ENCODE assay signal across 9 mouse cellular contexts in genomic region chr13:59674215-59674614, GRCm38 (mm10). TPM values are rescaled to one million over a fixed set of nuclear protein-coding genes. Genes with fewer than 3 reads are reported as not detected.
DNase-seq lines count a peak whose midpoint lies in the region; ATAC-seq and TF ChIP-seq lines count a peak whose summit lies in the region.
"Had no signal": no experiment of that assay in that cellular context is flagged by ENCODE, and none has a peak within 500 bp of the region (broad histone marks: within the 10 kb centered on the region; RNA-seq: fewer than 3 reads in every experiment).

No protein-coding gene starts in this region.

- peak overlapping the region; percentile 76 for H3K9ac ChIP-seq in MEL (ENCODE audit: control insufficient read depth, low read depth, low read length, poor library complexity, severe bottlenecking)
- peak overlapping the region; percentile 77 for H3K9ac ChIP-seq in forebrain, postnatal 0 days
- H3K9ac ChIP-seq in liver, postnatal 0 days (replicated peaks) = peak overlapping the region; percentile 87

- no peaks in the 10 kb centered on the region for H3K9me3 ChIP-seq in MEL (replicated peaks; ENCODE audit: insufficient read depth, low read length)
- no peaks in the 10 kb centered on the region for H3K9me3 ChIP-seq in forebrain, postnatal 0 days (ENCODE audit: low read length)
- H3K9me3 ChIP-seq in liver, postnatal 0 days (ENCODE audit: low read length) = no peaks in the 10 kb centered on the region

- no peak for TF ChIP-seq EP300 in MEL (IDR thresholded peaks at IDR 0.05; ENCODE audit: low read depth in 1 of 2, low read length in 2 of 2)
- no peak for TF ChIP-seq EP300 in liver, postnatal 0 days (IDR thresholded peaks at IDR 0.05; ENCODE audit: low read depth)

- no peak for ATAC-seq in forebrain, postnatal 0 days
- ATAC-seq in liver, postnatal 0 days = no peak
- ATAC-seq in frontal cortex, adult (ENCODE audit: low TSS enrichment) = no peak

- peak overlapping the region; percentile 42 to 99 for H3K4me3 ChIP-seq in MEL (ENCODE audit: control insufficient read depth in 1 of 2, insufficient read depth in 1 of 2, low read depth in 2 of 2, low read length in 2 of 2)
- H3K4me3 ChIP-seq in forebrain, postnatal 0 days (ENCODE audit: low read depth, low read length) = peak overlapping the region; percentile 77; the same call in 1 of the 2 replicates
- H3K4me3 ChIP-seq in liver, postnatal 0 days (ENCODE audit: low read depth, low read length) = peak overlapping the region; percentile 93

- TF ChIP-seq CTCF in MEL (IDR thresholded peaks at IDR 0.05 in 2 of 3, conservative IDR thresholded peaks at IDR 0.05 in 1 of 3; ENCODE audit: control insufficient read depth in 1 of 3, insufficient read depth in 1 of 3, low read depth in 2 of 3, low read length in 3 of 3, poor library complexity in 1 of 3, severe bottlenecking in 1 of 3) = no peak
- no peak for TF ChIP-seq CTCF in forebrain, postnatal 0 days (IDR thresholded peaks at IDR 0.05; ENCODE audit: low read depth)
- TF ChIP-seq CTCF in liver, postnatal 0 days (IDR thresholded peaks at IDR 0.05; ENCODE audit: low read depth) = no peak

- H3K27me3 ChIP-seq in MEL (ENCODE audit: control insufficient read depth in 1 of 2, insufficient read depth in 2 of 2, low read length in 2 of 2) = no peaks in the 10 kb centered on the region
- no peaks in the 10 kb centered on the region for H3K27me3 ChIP-seq in forebrain, postnatal 0 days (ENCODE audit: insufficient read depth, low read length)
- H3K27me3 ChIP-seq in liver, postnatal 0 days (ENCODE audit: insufficient read depth, low read length) = no peaks in the 10 kb centered on the region

- WGBS in forebrain, postnatal 0 days = 3% methylated on average over 3 of the region's 3 CpGs
- WGBS in liver, postnatal 0 days (ENCODE audit: insufficient replicate concordance) = 14% methylated on average over 3 of the region's 3 CpGs

- TF ChIP-seq RAD21 in MEL (IDR thresholded peaks at IDR 0.05; ENCODE audit: low read depth, low read length) = no peak

- peaks cover 21% of the 10 kb centered on the region for H3K79me2 ChIP-seq in MEL (ENCODE audit: control insufficient read depth, insufficient read depth, low read length, poor library complexity)

- H3K4me2 ChIP-seq in forebrain, postnatal 0 days (ENCODE audit: low read depth) = peak overlapping the region; percentile 85
- H3K4me2 ChIP-seq in liver, postnatal 0 days (ENCODE audit: low read depth, low read length) = peak overlapping the region; percentile 95

- intact Hi-C loops in left cerebral cortex, postnatal 4 days (cut with DNase I) = no loop called here

- TF ChIP-seq POLR2A in MEL (IDR thresholded peaks at IDR 0.05; ENCODE audit: control insufficient read depth in 1 of 2, insufficient read depth in 1 of 2, low read depth in 1 of 2, low read length in 2 of 2, poor library complexity in 1 of 2) = no peak

- H3K27ac ChIP-seq in MEL (ENCODE audit: control insufficient read depth, low read depth, low read length) = no peak overlapping the region
- H3K27ac ChIP-seq in forebrain, postnatal 0 days (ENCODE audit: low read depth, low read length) = 0 out of 2 replicates have a peak overlapping the region, but pooled peaks have one; percentile 35
- H3K27ac ChIP-seq in liver, postnatal 0 days (ENCODE audit: low read depth) = no peak overlapping the region

- H3K4me1 ChIP-seq in MEL (ENCODE audit: control insufficient read depth in 1 of 2, insufficient read depth in 2 of 2, low read length in 2 of 2) = peaks cover 12 to 30% of the 10 kb centered on the region in 2 experiments
- H3K4me1 ChIP-seq in forebrain, postnatal 0 days (ENCODE audit: insufficient read depth) = 0 out of 2 replicates have a peak, but pooled peaks cover 5% of the 10 kb centered on the region
- H3K4me1 ChIP-seq in liver, postnatal 0 days (ENCODE audit: insufficient read depth) = peaks cover 34% of the 10 kb centered on the region

- DNase-seq in 416B (ENCODE audit: low read depth) (peak; percentile 47), MEL (ENCODE audit: low read depth, low spot score) (peak; percentile 45)
- peak; percentile 24 for DNase-seq in forebrain, postnatal 0 days
- no peak for DNase-seq in liver, postnatal 0 days
- no peak for DNase-seq in gastrocnemius, postnatal 10 days
- DNase-seq in left cerebral cortex, postnatal 4 days = no peak
- DNase-seq in adrenal gland, adult 2 months = no peak
- DNase-seq: cerebellum, adult 11 months had no signal

- peaks cover 0 to 18% of the 10 kb centered on the region in 2 experiments; a peak in 2 of 4 replicates for H3K36me3 ChIP-seq in MEL (ENCODE audit: control insufficient read depth in 1 of 2, insufficient read depth in 2 of 2, low read length in 2 of 2)
- H3K36me3 ChIP-seq in forebrain, postnatal 0 days (ENCODE audit: insufficient read depth) = no peaks in the 10 kb centered on the region
- no peaks in the 10 kb centered on the region for H3K36me3 ChIP-seq in liver, postnatal 0 days (replicated peaks; ENCODE audit: insufficient read depth, low read length)

TF ChIP-seq in MEL, 35 proteins besides CTCF, POLR2A, EP300 and RAD21:
- TF ChIP-seq MXI1 (IDR thresholded peaks at IDR 0.05; ENCODE audit: low read depth, low read length) (no peak), CHD1 (IDR thresholded peaks at IDR 0.05; ENCODE audit: low read depth, low read length) (no peak), UBTF (IDR thresholded peaks at IDR 0.05; ENCODE audit: borderline replicate concordance, insufficient read depth, low read depth, low read length) (no peak), POLR2AphosphoS5 (IDR thresholded peaks at IDR 0.05; ENCODE audit: borderline replicate concordance, low read depth, low read length) (no peak), MEF2A (IDR thresholded peaks at IDR 0.05; ENCODE audit: extremely low read depth, insufficient replicate concordance, low read depth, low read length, poor library complexity, severe bottlenecking) (no peak), ZNF384 (IDR thresholded peaks at IDR 0.05; ENCODE audit: low read depth, low read length) (no peak; the same call in 1 of the 2 replicates)

RNA-seq across cellular contexts. Expression of gene Golm1, which starts 1.4 kb away (rescaled TPM):
- 22.1 and 23.6 TPM in 2 replicates for total RNA-seq in MEL (2012; rRNA removed)
- 10 to 100 TPM in 1 of 2 experiments, not detected in 1; 26.8 TPM for polyA plus RNA-seq in MEL (2012; ENCODE audit: insufficient read depth in 1 of 2, insufficient read length in 2 of 2, low read depth in 1 of 2, low replicate concordance in 2 of 2, missing spikeins in 1 of 2)
- 22.1 and 23.2 TPM in 2 replicates for total RNA-seq in forebrain, postnatal 0 days (2014; rRNA removed)
- polyA plus RNA-seq in forebrain, postnatal 0 days (2015; fragmentation: Nextera tagmentation; extraction: Ambion mirVana) = 16.8 and 18.6 TPM in 2 replicates
- 10.3 and 13.0 TPM in 2 replicates for polyA plus RNA-seq in liver, postnatal 0 days (2015; fragmentation: Nextera tagmentation; extraction: Ambion mirVana)
- total RNA-seq in gastrocnemius, postnatal 10 days (2021) = 10 to 100 TPM; 10.4 to 13.5 TPM
- total RNA-seq in left cerebral cortex, postnatal 4 days (2021) = 10 to 100 TPM; 15.5 to 16.5 TPM
- 10 to 100 TPM in 1 of 2 experiments, 1 to 10 TPM in 1; 6.7 to 10.4 TPM for total RNA-seq in adrenal gland, adult 2 months (2021)
- polyA plus RNA-seq in adrenal gland, adult 2 months (2012; rRNA removed) = 1.2 and 1.4 TPM in 2 replicates

RNA-seq across cellular contexts. Expression of gene 4921517D22Rik, which starts 19.7 kb away (rescaled TPM):
- total RNA-seq in MEL (2012; rRNA removed) = not detected in 2 replicates
- polyA plus RNA-seq in MEL (2012; ENCODE audit: insufficient read depth in 1 of 2, insufficient read length in 2 of 2, low read depth in 1 of 2, low replicate concordance in 2 of 2, missing spikeins in 1 of 2) = not detected
- total RNA-seq in forebrain, postnatal 0 days (2014; rRNA removed) = not detected in 2 replicates
- polyA plus RNA-seq in forebrain, postnatal 0 days (2015; fragmentation: Nextera tagmentation; extraction: Ambion mirVana) = not detected in 2 replicates
- polyA plus RNA-seq in liver, postnatal 0 days (2015; fragmentation: Nextera tagmentation; extraction: Ambion mirVana) = not detected in 2 replicates
- total RNA-seq in gastrocnemius, postnatal 10 days (2021) = not detected
- total RNA-seq in left cerebral cortex, postnatal 4 days (2021) = not detected
- total RNA-seq in adrenal gland, adult 2 months (2021) = not detected
- polyA plus RNA-seq in adrenal gland, adult 2 months (2012; rRNA removed) = not detected in 2 replicates

RNA-seq across cellular contexts. Expression of gene Spata31d1a, which starts 35.9 kb away (rescaled TPM):
- total RNA-seq in MEL (2012; rRNA removed) = not detected in 2 replicates
- polyA plus RNA-seq in MEL (2012; ENCODE audit: insufficient read depth in 1 of 2, insufficient read length in 2 of 2, low read depth in 1 of 2, low replicate concordance in 2 of 2, missing spikeins in 1 of 2) = under 1 TPM in 1 of 2 experiments, not detected in 1; 0.03 TPM
- total RNA-seq in forebrain, postnatal 0 days (2014; rRNA removed) = 0.08 TPM in 1 of 2 replicates, not detected in the other
- 0.21 and 0.42 TPM in 2 replicates for polyA plus RNA-seq in forebrain, postnatal 0 days (2015; fragmentation: Nextera tagmentation; extraction: Ambion mirVana)
- polyA plus RNA-seq in liver, postnatal 0 days (2015; fragmentation: Nextera tagmentation; extraction: Ambion mirVana) = 0.02 and 0.15 TPM in 2 replicates
- total RNA-seq in gastrocnemius, postnatal 10 days (2021) = not detected
- under 1 TPM; 0.46 to 0.48 TPM for total RNA-seq in left cerebral cortex, postnatal 4 days (2021)
- not detected for total RNA-seq in adrenal gland, adult 2 months (2021)
- polyA plus RNA-seq in adrenal gland, adult 2 months (2012; rRNA removed) = not detected in 2 replicates

RNA-seq across cellular contexts. Expression of gene Spata31d1b, which starts 37.9 kb away (rescaled TPM):
- not detected in 2 replicates for total RNA-seq in MEL (2012; rRNA removed)
- not detected for polyA plus RNA-seq in MEL (2012; ENCODE audit: insufficient read depth in 1 of 2, insufficient read length in 2 of 2, low read depth in 1 of 2, low replicate concordance in 2 of 2, missing spikeins in 1 of 2)
- 0.08 and 0.33 TPM in 2 replicates for total RNA-seq in forebrain, postnatal 0 days (2014; rRNA removed)
- polyA plus RNA-seq in forebrain, postnatal 0 days (2015; fragmentation: Nextera tagmentation; extraction: Ambion mirVana) = not detected in 2 replicates
- polyA plus RNA-seq in liver, postnatal 0 days (2015; fragmentation: Nextera tagmentation; extraction: Ambion mirVana) = not detected in 2 replicates
- not detected for total RNA-seq in gastrocnemius, postnatal 10 days (2021)
- total RNA-seq in left cerebral cortex, postnatal 4 days (2021) = not detected
- not detected for total RNA-seq in adrenal gland, adult 2 months (2021)
- polyA plus RNA-seq in adrenal gland, adult 2 months (2012; rRNA removed) = not detected in 2 replicates

RNA-seq across cellular contexts. Expression of gene Spata31d1d, which starts 57.3 kb away (rescaled TPM):
- not detected in 2 replicates for total RNA-seq in MEL (2012; rRNA removed)
- not detected for polyA plus RNA-seq in MEL (2012; ENCODE audit: insufficient read depth in 1 of 2, insufficient read length in 2 of 2, low read depth in 1 of 2, low replicate concordance in 2 of 2, missing spikeins in 1 of 2)
- not detected in 2 replicates for total RNA-seq in forebrain, postnatal 0 days (2014; rRNA removed)
- polyA plus RNA-seq in forebrain, postnatal 0 days (2015; fragmentation: Nextera tagmentation; extraction: Ambion mirVana) = not detected in 2 replicates
- polyA plus RNA-seq in liver, postnatal 0 days (2015; fragmentation: Nextera tagmentation; extraction: Ambion mirVana) = not detected in 2 replicates
- total RNA-seq in gastrocnemius, postnatal 10 days (2021) = not detected
- total RNA-seq in left cerebral cortex, postnatal 4 days (2021) = under 1 TPM in 1 of 2 experiments, not detected in 1; 0.08 TPM
- not detected for total RNA-seq in adrenal gland, adult 2 months (2021)
- not detected in 2 replicates for polyA plus RNA-seq in adrenal gland, adult 2 months (2012; rRNA removed)

Comparison
In these comparisons a context has a peak if more than half of its experiments do, and no peak if none do; other contexts are left out.
1. DNase-seq: peak in 416B (single experiment), MEL (single experiment) and forebrain, postnatal 0 days (single experiment); none in liver, postnatal 0 days (single experiment), gastrocnemius, postnatal 10 days (single experiment), left cerebral cortex, postnatal 4 days (single experiment) and adrenal gland, adult 2 months (single experiment).
2. Peak in every context shown above with its lines, with median percentiles within 50 percentile points of each other: H3K4me3 ChIP-seq and H3K9ac ChIP-seq.